Mouse (Mus musculus) granulocyte monocyte progenitor cell, adult 5-6 weeks (primary cell): Measurements from ENCODE around the gene Atp8a1. TPM values are rescaled to one million over a fixed set of nuclear protein-coding genes. Genes with fewer than 3 reads are reported as not detected.

Source experiments
- ATAC-seq: replicated peaks from 2 replicates; pipeline ENCODE4 v1.8.0; 2016; ENCODE audit warnings: mild to moderate bottlenecking, moderate TSS enrichment, inconsistent platforms; ENCODE audit not compliant: poor library complexity, severe bottlenecking
- total RNA-seq, 2 experiments: library from RNA; stranded (forward) in 1 of 2; stranded (reverse) in 1 of 2; fragments of 200-712, 200-1000 nt in 1 of 2; fragments of >200 nt in 1 of 2; fragmentation: Nextera tagmentation in 1 of 2; gene quantifications; 2 replicates each; pipeline ENCODE4 v1.2.3; 2014 to 2017

Atp8a1 gene
- total RNA-seq, 2 experiments from 2014 or later, result 23.3 to 33.8 TPM

- ATAC-seq, result no peak
These were observed 64.5 kb downstream of the Atp8a1 start for GRCm38 (mm10) chr5:67782775-67783174.

- ATAC-seq, result peak; percentile 61
These were observed 69.2 kb downstream of the Atp8a1 start for GRCm38 (mm10) chr5:67778026-67778425.

- no peak for ATAC-seq
These were observed 73.0 kb downstream of the Atp8a1 start for GRCm38 (mm10) chr5:67774186-67774585.

DNA sequence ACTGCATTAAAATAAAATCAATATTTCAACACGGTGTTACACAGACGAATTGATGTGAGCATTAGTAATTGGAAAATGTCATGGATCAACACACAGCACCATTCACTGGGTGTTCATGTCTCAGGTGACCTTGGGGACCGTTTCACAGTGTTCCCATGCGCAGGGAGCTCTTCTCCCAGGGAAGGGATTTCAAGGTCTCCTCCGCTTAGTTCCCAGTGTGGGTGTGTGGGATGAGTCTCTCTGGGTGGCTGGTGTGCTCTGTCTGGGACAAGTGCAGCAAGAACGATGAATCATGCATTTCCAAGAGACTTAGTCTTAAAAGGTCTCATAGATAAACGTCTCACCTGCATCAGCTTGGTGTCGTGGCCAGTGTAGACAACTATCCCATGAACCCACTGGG lies 78.5 kb downstream of the Atp8a1 start:
- ATAC-seq, result no peak

- peak; percentile 44; the same call in 1 of the 2 replicates for ATAC-seq
These were observed 82.4 kb downstream of the Atp8a1 start for GRCm38 (mm10) chr5:67764798-67765197.

DNA sequence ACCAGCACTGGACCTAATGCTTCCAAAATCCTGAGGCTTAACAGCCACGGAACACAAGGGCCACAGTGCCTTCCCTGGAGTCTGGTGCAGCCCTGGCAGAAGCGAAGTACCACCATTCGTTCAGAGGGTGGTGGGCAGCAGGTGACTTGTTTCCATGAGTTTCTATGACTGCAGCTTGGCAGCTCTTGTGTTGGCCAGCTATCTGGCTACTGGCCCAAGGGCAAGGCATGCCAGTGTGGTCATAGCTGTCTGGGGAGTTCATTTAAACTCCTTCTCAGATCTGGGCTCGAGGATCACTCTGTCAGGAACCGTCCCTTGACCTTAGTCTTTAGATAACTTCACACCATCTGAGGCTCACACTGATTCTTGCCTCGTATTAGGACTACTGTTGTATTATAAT lies 89.1 kb downstream of the Atp8a1 start:
- no peak for ATAC-seq

DNA sequence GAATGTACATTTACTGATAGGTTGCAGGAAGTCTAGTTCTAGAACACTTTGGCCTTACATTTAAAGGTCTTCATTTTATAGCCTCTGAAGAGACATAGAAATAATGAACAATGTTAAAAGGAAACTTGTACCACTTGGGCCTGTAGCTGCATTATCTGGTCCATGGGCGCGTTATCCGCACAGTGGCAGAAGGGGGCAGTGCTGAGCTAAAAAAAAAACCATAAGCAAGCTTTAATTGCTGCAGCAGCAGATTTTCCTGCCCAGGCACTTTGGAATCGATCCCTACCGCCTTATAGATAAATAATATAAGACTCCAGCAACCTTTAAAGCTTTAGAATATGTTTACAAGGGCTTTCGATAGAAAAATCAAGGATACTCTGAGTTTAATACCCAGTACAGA lies 91.1 kb downstream of the Atp8a1 start:
- peak; percentile 84 for ATAC-seq

DNA sequence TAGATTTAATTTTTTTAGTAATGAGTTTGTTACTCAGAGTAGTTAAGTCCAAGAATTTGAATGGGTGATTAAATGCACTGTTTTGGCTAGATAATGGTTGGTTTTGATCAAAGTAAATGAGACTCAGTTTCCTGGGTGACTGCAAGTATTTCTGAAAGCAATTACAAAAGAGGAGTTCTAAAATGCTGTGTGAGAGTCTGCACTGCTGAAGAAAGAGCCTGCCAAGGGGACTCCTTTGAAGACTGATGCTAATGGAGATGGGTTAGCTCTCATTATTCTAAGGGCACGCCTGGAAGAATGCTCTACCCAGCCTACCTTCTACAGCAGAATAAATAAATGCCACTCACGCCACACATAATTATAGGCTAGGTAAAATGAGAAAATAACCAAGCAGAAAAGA lies 94.2 kb downstream of the Atp8a1 start:
- no peak for ATAC-seq

DNA sequence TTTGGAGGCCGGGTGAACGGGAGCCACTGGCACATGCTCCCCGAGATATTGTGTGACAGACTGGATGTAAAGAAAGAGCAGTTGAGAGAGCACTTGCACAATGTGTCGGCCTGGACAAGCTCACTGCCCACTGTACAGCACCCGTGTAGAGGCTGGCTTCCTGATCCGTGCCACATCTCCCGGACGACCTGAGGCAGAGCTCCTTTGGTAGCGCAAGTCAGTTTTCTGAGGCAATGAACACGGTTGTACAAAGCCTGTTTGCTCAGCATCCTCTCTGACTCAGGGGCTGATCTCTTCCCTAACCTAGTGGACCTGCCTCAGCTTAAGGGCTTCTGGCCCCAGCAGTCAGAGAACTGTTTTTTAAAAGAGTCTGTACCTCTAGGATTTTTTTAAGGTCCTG lies 94.6 kb downstream of the Atp8a1 start:
- no peak for ATAC-seq

- ATAC-seq, result peak; percentile 22; the same call in 1 of the 2 replicates
These were observed 95.2 kb downstream of the Atp8a1 start for GRCm38 (mm10) chr5:67752007-67752406.

GRCm38 (mm10) chr5:67739261-67739660 lies 108.0 kb downstream of the Atp8a1 start:
- ATAC-seq, result no peak

DNA sequence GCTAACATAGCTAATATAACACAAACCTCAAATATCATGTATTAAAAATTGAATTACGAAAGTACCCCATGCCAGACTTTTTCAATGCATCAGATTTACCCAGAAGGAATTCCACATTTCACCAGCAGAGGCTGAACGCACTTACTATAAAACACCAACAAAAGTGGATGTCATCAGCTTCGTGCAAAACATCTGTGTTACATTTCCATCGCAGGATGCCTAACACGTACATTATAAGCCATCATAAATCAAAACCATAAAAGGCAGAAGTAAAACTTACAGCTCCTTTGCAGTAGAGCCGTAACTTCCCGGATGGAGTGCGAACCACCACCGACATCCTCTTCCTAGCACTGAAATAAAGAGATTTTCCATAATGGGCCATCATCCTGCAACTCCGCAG lies 109.1 kb downstream of the Atp8a1 start:
- ATAC-seq, result no peak

GRCm38 (mm10) chr5:67735771-67736170 lies 111.5 kb downstream of the Atp8a1 start:
- no peak for ATAC-seq

DNA sequence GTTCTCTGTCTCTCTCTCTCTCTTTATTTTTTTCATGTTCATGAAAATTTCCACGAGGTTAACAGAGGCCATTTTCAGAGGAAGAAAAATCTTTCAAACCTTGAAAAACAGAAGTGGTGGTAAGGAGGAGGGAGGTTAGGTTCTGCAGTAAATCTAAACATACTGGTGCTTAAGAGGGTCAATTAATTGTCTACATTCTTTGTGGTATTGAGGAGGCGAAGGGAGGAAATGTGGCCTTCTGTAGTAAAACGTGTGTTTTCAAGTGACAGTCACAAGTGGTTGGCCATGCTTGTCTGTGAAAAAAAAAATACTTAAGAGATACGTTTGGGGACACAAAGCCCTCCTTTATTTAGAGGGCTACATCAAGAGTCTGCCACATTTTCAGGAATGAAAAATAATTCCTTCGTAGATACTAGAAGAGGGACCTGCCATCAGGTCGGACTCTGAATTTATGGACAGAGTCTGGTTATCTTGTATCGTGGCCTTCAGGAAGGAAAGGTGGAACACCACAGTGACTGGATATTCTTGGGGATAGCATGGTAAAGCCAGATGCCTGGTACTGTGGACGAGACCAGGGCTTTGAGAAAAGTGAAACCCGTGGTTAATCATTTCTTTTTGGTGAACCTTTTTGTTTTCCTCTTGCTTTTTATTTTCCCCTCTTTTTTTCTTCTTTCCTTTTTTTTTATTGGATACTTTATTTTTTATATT lies 113.5 kb downstream of the Atp8a1 start:
- ATAC-seq, result no peak

- ATAC-seq, result no peak
These were observed 114.1 kb downstream of the Atp8a1 start for GRCm38 (mm10) chr5:67733150-67733549.

DNA sequence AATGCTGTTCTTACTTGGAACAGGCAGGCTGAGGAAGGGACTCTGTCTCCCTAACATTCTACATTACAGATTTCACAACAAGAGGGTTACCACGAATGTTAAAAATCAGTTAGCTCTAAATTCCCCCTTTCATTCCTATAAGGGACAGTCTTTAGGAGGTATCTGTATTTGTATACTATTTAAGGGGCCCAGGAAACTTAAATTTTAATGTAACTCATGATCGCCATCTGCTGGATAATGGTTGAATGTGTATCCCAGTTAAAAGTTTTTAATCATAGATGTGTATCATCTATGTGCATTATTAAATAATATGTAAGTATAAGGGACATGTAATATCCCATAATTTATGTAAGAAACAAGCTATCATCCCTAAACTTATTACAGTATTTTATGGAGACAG lies 119.5 kb downstream of the Atp8a1 start:
- ATAC-seq, result peak; percentile 58

DNA sequence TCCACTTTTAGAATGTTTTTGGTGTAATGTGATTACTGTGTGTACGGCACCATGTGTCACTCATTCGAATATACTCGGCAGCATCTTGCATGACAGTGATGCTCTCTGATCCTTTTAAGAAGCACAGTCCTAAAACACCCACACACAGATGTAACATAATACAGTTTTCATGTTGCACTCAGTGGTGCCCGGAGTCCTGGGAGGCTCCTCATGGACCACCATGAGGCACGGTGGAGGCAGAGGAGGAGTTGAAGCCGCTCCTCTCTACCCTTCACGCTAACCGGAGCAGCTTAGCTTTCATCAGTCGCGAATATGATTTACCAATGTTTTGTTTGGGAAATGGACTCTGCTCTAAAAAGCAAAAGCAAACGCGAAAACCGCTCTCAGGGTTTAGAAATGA lies 120.4 kb downstream of the Atp8a1 start:
- ATAC-seq, result no peak

DNA sequence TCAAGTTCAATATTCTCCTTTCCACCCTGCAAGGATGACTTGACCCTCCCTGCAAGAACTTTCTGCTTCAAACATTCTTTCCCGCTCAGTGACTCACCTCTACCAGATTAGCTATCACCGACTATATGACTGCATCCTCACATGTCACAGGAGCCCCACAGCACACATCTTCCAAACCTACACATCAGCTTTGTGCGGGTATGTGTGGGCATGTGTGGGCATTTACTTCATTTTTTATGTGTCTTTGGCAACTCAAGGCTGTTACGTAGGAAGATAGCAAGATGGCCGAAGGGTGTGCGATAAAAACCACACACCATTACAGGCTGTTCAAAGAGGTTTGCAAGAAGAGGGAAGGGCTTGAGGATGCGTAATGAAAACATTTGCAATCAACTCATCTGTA lies 145.6 kb downstream of the Atp8a1 start:
- ATAC-seq, result no peak

DNA sequence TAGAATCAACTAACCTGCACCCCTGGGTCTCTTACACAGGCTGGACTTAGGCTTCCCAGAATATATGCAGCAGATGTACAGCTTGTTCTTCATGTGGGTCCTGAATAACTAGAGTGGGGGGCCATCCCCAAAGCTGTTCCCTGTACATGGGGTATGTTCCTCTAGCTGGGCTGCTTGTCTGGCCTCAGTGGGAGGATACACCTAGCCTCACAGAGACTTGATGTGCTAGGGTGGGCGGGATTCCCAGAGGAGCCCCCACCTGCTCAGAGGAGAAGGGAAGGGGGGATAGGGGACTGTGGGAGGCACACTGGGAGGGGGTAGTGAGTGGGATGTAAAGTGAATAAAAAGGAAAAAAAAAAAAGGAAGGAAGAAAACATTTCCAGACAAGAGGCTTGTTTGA lies 147.8 kb downstream of the Atp8a1 start:
- no peak for ATAC-seq

GRCm38 (mm10) chr5:67698176-67698575 lies 149.1 kb downstream of the Atp8a1 start:
- ATAC-seq, result no peak

DNA sequence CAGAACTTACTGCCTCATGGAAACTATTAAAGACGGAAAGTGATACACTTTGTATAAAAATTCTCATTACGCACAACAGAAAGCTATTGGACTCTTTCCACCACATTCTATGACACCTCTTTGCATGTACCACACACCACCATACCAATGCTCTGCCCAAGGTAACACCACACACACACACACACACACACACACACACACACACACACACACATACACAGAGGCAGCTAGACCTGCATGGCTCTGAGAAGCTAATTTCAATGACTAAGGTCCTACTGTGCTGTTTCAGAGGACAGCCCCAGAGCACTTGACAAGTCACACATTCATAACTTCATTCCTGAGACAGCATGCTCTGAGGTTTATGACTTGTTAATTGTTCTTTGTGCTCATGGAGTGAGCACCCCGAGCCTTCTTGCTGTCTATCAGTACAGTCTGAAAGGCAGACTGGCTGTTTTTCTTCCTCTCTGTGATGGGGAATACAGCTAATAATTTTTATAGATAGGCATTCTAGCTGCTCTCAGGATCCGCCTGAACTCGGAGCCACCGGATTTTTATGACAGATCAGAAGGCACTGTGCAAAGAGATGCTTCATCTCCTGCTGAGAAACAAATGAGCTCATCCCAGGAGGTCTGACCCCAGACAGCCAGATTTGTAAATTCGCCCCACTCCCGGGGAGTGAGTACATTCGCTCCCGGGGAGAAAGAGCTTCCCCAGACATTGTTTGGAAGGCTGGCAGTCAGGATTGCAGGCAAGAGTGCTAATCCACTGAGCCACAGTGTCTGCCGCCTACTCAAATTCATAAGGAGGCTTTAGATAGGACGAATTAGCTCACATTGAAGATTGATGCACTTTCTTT lies 150.3 kb downstream of the Atp8a1 start:
- ATAC-seq, result no peak
